Mouse (Mus musculus) stomach, embryonic 16.5 days (tissue): Measurements from ENCODE around the gene Gpkow. TPM values are rescaled to one million over a fixed set of nuclear protein-coding genes. Genes with fewer than 3 reads are reported as not detected.
"Not testable (repeated sequence)": the region's sequence is repeated elsewhere in the genome, so short reads cannot be mapped to it uniquely, and the experiment has no call there.

Source experiments
- ATAC-seq: fragments of 200-750 bp; cut with Nextera tagmentation; 2 replicates; pipeline ENCODE4 v1.8.0; 2017; ENCODE audit warnings: moderate number of reproducible peaks, moderate TSS enrichment; ENCODE audit not compliant: insufficient read depth, low FRiP score
- H3K27ac ChIP-seq: fragments of 300-500 bp; sonication (generic); 2 replicates; pipeline ENCODE4 v1.5.1; 2014; ENCODE audit warnings: low read length
- H3K27me3 ChIP-seq: fragments of 300-500 bp; sonication (generic); 2 replicates; pipeline ENCODE4 v1.6.1; 2014; ENCODE audit warnings: low read length, control low read depth, mixed read lengths; ENCODE audit not compliant: control insufficient read depth, insufficient read depth
- H3K36me3 ChIP-seq: fragments of 300-500 bp; sonication (generic); 2 replicates; pipeline ENCODE4 v1.6.1; 2014; ENCODE audit warnings: low read length; ENCODE audit not compliant: control insufficient read depth, insufficient read depth
- H3K4me1 ChIP-seq: fragments of 300-500 bp; sonication (generic); 2 replicates; pipeline ENCODE4 v1.6.1; 2014; ENCODE audit warnings: low read length, control low read depth, mixed read lengths; ENCODE audit not compliant: control insufficient read depth, insufficient read depth
- H3K4me2 ChIP-seq: fragments of 300-500 bp; sonication (generic); 2 replicates; pipeline ENCODE4 v1.6.1; 2014; ENCODE audit warnings: low read depth, low read length, mixed read lengths
- H3K4me3 ChIP-seq: fragments of 300-500 bp; sonication (generic); replicated peaks from 2 replicates; pipeline ENCODE4 v1.5.1; 2014; ENCODE audit warnings: mild to moderate bottlenecking, low read length
- H3K9ac ChIP-seq: fragments of 300-500 bp; sonication (generic); 2 replicates; pipeline ENCODE4 v1.6.1; 2014; ENCODE audit warnings: low read length
- H3K9me3 ChIP-seq: fragments of 300-500 bp; sonication (generic); replicated peaks from 2 replicates; pipeline ENCODE4 v1.6.1; 2016; ENCODE audit warnings: low read length, control low read depth; ENCODE audit not compliant: control insufficient read depth
- WGBS: fragments of 180-500 bp; shearing (Covaris S2); extraction: QIAGEN DNeasy Blood & Tissue Kit; methylation state at CpG from one replicate; pipeline ENCODE4 v1.1.7; 2014; 5-methylcytosine and 5-hydroxymethylcytosine counted together
- polyA plus RNA-seq: library from polyadenylated mRNA; unstranded; fragments of >200 nt; fragmentation: Nextera tagmentation; extraction: Ambion mirVana; gene quantifications from 2 replicates; pipeline ENCODE4 v1.2.1, GENCODE M21; 2015

Gene Gpkow
- polyA plus RNA-seq, 1 experiment from 2014 or later: 37.9 TPM

DNA sequence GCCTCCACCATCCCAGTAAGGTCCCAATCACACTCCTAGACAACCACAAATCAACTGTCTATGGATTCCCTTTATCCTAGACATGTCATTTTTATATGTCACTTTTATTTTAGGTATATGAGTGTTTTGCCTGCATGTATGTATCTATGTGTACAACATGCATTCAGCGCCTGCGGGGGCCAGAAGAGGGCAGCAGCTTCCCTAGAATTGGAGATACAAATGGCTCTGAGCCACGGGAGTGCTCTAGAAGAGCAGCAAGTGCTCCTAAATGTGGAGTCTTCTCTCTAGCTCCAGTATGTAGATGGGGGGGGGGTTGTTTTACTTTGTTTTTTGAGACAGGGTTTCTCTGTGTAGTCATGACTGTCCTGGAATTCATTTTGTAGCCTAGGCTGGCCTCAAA, 56.7 kb downstream of the Gpkow start:
- not testable (repeated sequence) for H3K9ac ChIP-seq, H3K27ac ChIP-seq, H3K27me3 ChIP-seq, H3K4me3 ChIP-seq, ATAC-seq, H3K4me1 ChIP-seq, H3K9me3 ChIP-seq, H3K4me2 ChIP-seq, H3K36me3 ChIP-seq
- 22% methylated on average over 3 of the region's 3 CpGs for WGBS

Other genes starting within 250 kb of the Gpkow start
- gene Foxp3, start 123.5 kb upstream of the Gpkow start, polyA plus RNA-seq: 0.16 TPM in 1 of 2 replicates, not detected in the other
- gene Ppp1r3f, start 122.8 kb upstream of the Gpkow start, polyA plus RNA-seq: 0.89 and 1.4 TPM in 2 replicates
- gene Ccdc22, start 91.6 kb upstream of the Gpkow start, polyA plus RNA-seq: 28.5 and 29.6 TPM in 2 replicates
- gene Cacna1f, start 90.0 kb upstream of the Gpkow start, polyA plus RNA-seq: 0.05 TPM in 1 of 2 replicates, not detected in the other
- gene Syp, start 58.7 kb upstream of the Gpkow start, polyA plus RNA-seq: 9.8 and 10.3 TPM in 2 replicates
- gene Prickle3, start 39.9 kb upstream of the Gpkow start, polyA plus RNA-seq: 11.1 and 12.7 TPM in 2 replicates
- 233 and 283 TPM in 2 replicates for gene Plp2, start 25.7 kb upstream of the Gpkow start, polyA plus RNA-seq
- gene Magix, start 15.9 kb upstream of the Gpkow start, polyA plus RNA-seq: 0.80 and 0.87 TPM in 2 replicates
- 36.5 and 36.7 TPM in 2 replicates for gene Wdr45, start 17.2 kb downstream of the Gpkow start, polyA plus RNA-seq
- gene Gm45208, start 25.1 kb downstream of the Gpkow start, polyA plus RNA-seq: not detected in 2 replicates
- gene Praf2, start 31.3 kb downstream of the Gpkow start, polyA plus RNA-seq: 59.4 and 63.1 TPM in 2 replicates
- 17.9 and 18.2 TPM in 2 replicates for gene Ccdc120, start 53.8 kb downstream of the Gpkow start, polyA plus RNA-seq
- gene Tfe3, start 65.4 kb downstream of the Gpkow start, polyA plus RNA-seq: 21.7 and 25.2 TPM in 2 replicates
- gene Gripap1, start 92.6 kb downstream of the Gpkow start, polyA plus RNA-seq: 42.4 and 47.8 TPM in 2 replicates
- 1.7 and 2.0 TPM in 2 replicates for gene Kcnd1, start 125.2 kb downstream of the Gpkow start, polyA plus RNA-seq
- 25.3 and 28.6 TPM in 2 replicates for gene Otud5, start 144.2 kb downstream of the Gpkow start, polyA plus RNA-seq
- 10.9 and 11.1 TPM in 2 replicates for gene Pim2, start 181.1 kb downstream of the Gpkow start, polyA plus RNA-seq
- gene Slc35a2, start 186.9 kb downstream of the Gpkow start, polyA plus RNA-seq: 45.0 and 47.0 TPM in 2 replicates
- 99.8 and 104 TPM in 2 replicates for gene Pqbp1, start 202.1 kb downstream of the Gpkow start, polyA plus RNA-seq
- 142 and 143 TPM in 2 replicates for gene Timm17b, start 202.2 kb downstream of the Gpkow start, polyA plus RNA-seq
- not detected in 2 replicates for gene Gm10491, start 210.7 kb downstream of the Gpkow start, polyA plus RNA-seq
- not detected in 2 replicates for gene Gm10490, start 212.4 kb downstream of the Gpkow start, polyA plus RNA-seq
- gene Pcsk1n, start 222.7 kb downstream of the Gpkow start, polyA plus RNA-seq: 7.6 and 8.6 TPM in 2 replicates
- not detected in 2 replicates for gene Eras, start 231.5 kb downstream of the Gpkow start, polyA plus RNA-seq